Mouse (Mus musculus) layer of hippocampus, adult 2 months (tissue): ENCODE measurements around the gene Tmem98. TPM values are rescaled to one million over a fixed set of nuclear protein-coding genes. Genes with fewer than 3 reads are reported as not detected.
A peak's percentile ranks its signal among the peaks of the same experiment; 100 is the strongest.

Experiments used
- DNase-seq, 2 experiments: peaks; one replicate each; pipeline ENCODE4 v3.0.0; 2022; ENCODE audit warnings: low spot score in 2 of 2
- H3K27ac ChIP-seq: fragments of 200-600 bp; 2 replicates; pipeline ENCODE4 v1.8.1; 2022
- H3K4me3 ChIP-seq: fragments of 200-600 bp; 2 replicates; pipeline ENCODE4 v1.8.1; 2022; ENCODE audit warnings: mild to moderate bottlenecking
- CTCF ChIP-seq: fragments of 200-600 bp; conservative IDR thresholded peaks from 2 replicates; pipeline ENCODE4 v1.8.1; 2022; ENCODE audit warnings: antibody characterized with exemption, mild to moderate bottlenecking, moderate library complexity
- total RNA-seq, 2 experiments: library from RNA; stranded (reverse); gene quantifications; 2 replicates each; pipeline ENCODE4 v1.2.3; 2021

Gene Tmem98
- total RNA-seq, 2 experiments from 2014 or later: 6.0 to 9.0 TPM

GRCm38 (mm10) chr11:80846115-80846514 is 36.1 kb downstream of the Tmem98 start:
- Histone ChIP-seq H3K4me3 (no peak overlapping the region), H3K27ac (no peak overlapping the region)
- TF ChIP-seq CTCF: no peak
- no peak for DNase-seq

GRCm38 (mm10) chr11:80848131-80848530 is 38.2 kb downstream of the Tmem98 start:
- TF ChIP-seq CTCF: no peak
- no peak for DNase-seq
- H3K27ac ChIP-seq: no peak overlapping the region
- no peak overlapping the region for H3K4me3 ChIP-seq

GRCm38 (mm10) chr11:80851859-80852258 is 41.9 kb downstream of the Tmem98 start:
- DNase-seq: no peak
- peak; percentile 75 for TF ChIP-seq CTCF

GRCm38 (mm10) chr11:80853014-80853413 is 43.0 kb downstream of the Tmem98 start:
- peak in 1 of 2 experiments; percentile 19 for DNase-seq

More at GRCm38 (mm10) chr11:80851859-80852258, 41.9 kb downstream of the Tmem98 start:
- H3K4me3 ChIP-seq: no peak overlapping the region
- H3K27ac ChIP-seq: no peak overlapping the region

GRCm38 (mm10) chr11:80854430-80854829 is 44.5 kb downstream of the Tmem98 start:
- DNase-seq: no peak
- H3K4me3 ChIP-seq: no peak overlapping the region
- TF ChIP-seq CTCF: no peak
- H3K27ac ChIP-seq: no peak overlapping the region

More at GRCm38 (mm10) chr11:80853014-80853413, 43.0 kb downstream of the Tmem98 start:
- no peak for TF ChIP-seq CTCF
- no peak overlapping the region for H3K4me3 ChIP-seq
- peak overlapping the region; percentile 58; the same call in 1 of the 2 replicates for H3K27ac ChIP-seq

GRCm38 (mm10) chr11:80854908-80855307 is 44.9 kb downstream of the Tmem98 start:
- no peak for TF ChIP-seq CTCF
- Histone ChIP-seq H3K27ac (no peak overlapping the region), H3K4me3 (no peak overlapping the region)
- DNase-seq: no peak

GRCm38 (mm10) chr11:80856827-80857226 is 46.9 kb downstream of the Tmem98 start:
- Histone ChIP-seq H3K27ac (no peak overlapping the region), H3K4me3 (no peak overlapping the region)
- no peak for DNase-seq
- no peak for TF ChIP-seq CTCF

GRCm38 (mm10) chr11:80858065-80858464 is 48.1 kb downstream of the Tmem98 start, which contains the start of gene Spaca3:
Spaca3 (plus strand) TSS chr11:80858365.
- no peak for DNase-seq
- Histone ChIP-seq H3K27ac (no peak within 1 kb of the TSS), H3K4me3 (no peak within 1 kb of the TSS)
- no peak for TF ChIP-seq CTCF

- TF ChIP-seq CTCF: no peak
- Histone ChIP-seq H3K4me3 (no peak overlapping the region), H3K27ac (no peak overlapping the region)
- no peak for DNase-seq
Observed at GRCm38 (mm10) chr11:80862941-80863340, 53.0 kb downstream of the Tmem98 start.

- Histone ChIP-seq H3K4me3 (no peak overlapping the region), H3K27ac (no peak overlapping the region)
- no peak for TF ChIP-seq CTCF
- no peak for DNase-seq
Observed at GRCm38 (mm10) chr11:80868039-80868438, 58.1 kb downstream of the Tmem98 start.

Other genes with a start within 250 kb of the Tmem98 start
- 1 to 10 TPM; 6.2 to 8.0 TPM for gene Myo1d, start 30.1 kb upstream of the Tmem98 start, total RNA-seq
- gene Spaca3, start 48.2 kb downstream of the Tmem98 start, total RNA-seq: not detected